Comparison of ENCODE assay signal across 8 mouse cellular contexts in the genomic region with DNA sequence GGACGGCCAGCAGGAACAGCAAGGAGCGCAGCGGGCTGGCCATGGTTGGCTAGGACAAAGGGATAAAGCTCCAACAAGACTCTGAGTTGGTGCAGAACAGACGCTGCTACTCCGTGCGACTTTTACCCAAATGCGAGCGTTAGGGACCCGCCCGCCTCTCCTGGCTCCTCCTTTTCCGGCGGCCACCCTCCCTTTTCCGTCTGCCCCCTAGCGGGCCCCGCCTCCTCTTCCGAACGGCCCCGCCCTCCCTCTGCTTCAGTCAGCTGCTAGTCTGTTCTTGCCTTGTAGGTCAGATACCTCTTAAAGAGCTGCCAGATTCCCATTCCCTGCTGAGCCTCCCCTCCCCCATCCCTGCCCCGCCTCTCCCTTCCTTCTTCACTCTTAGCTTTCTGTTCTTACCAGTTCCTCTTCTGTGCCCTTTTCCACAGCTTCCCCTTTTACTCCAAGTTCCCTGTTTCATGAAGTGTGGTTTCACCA. TPM values are rescaled to one million over a fixed set of nuclear protein-coding genes. Genes with fewer than 3 reads are reported as not detected.
DNase-seq lines count a peak whose midpoint lies in the region; ATAC-seq and TF ChIP-seq lines count a peak whose summit lies in the region.

A gene (minus strand): TSS at position 358 of the 477 bp plus-strand sequence.

- no peaks in the 10 kb centered on the region for H3K27me3 ChIP-seq in heart, embryonic 10.5 days (ENCODE audit: insufficient read depth, poor library complexity, severe bottlenecking)
- no peaks in the 10 kb centered on the region for H3K27me3 ChIP-seq in kidney, embryonic 15.5 days

- peak; percentile 56; the same call in 1 of the 2 replicates for TF ChIP-seq POLR2A in bone marrow, adult 2 months (IDR thresholded peaks at IDR 0.05; ENCODE audit: borderline replicate concordance, control insufficient read depth, low read depth, low read length)
- TF ChIP-seq POLR2A in embryonic fibroblast, embryonic 13.5 days (IDR thresholded peaks at IDR 0.05; ENCODE audit: low read depth, low read length), result peak; percentile 93

- ATAC-seq in kidney, embryonic 15.5 days (replicated peaks; ENCODE audit: low FRiP score), result peak; percentile 98
- peak; percentile 90 for ATAC-seq in monocyte, adult 5-6 weeks (replicated peaks; ENCODE audit: insufficient number of reproducible peaks, low FRiP score, low TSS enrichment, poor library complexity, severe bottlenecking)

- H3K4me3 ChIP-seq in bone marrow, adult 2 months (replicated peaks; ENCODE audit: control insufficient read depth, low read depth, low read length), result peak within 1 kb of the TSS; percentile 97
- peak within 1 kb of the TSS; percentile 88 for H3K4me3 ChIP-seq in embryonic fibroblast, embryonic 13.5 days (ENCODE audit: insufficient read depth, low read length)
- H3K4me3 ChIP-seq in heart, embryonic 10.5 days, result peak within 1 kb of the TSS; percentile 88
- peak within 1 kb of the TSS; percentile 82 for H3K4me3 ChIP-seq in kidney, embryonic 15.5 days (replicated peaks)

- H3K9me3 ChIP-seq in heart, embryonic 10.5 days, result no peaks in the 10 kb centered on the region
- H3K9me3 ChIP-seq in kidney, embryonic 15.5 days (replicated peaks), result no peaks in the 10 kb centered on the region

- H3K9ac ChIP-seq in kidney, embryonic 15.5 days, result peak within 1 kb of the TSS; percentile 78

- under 1% methylated on average over 19 of the region's 19 CpGs for WGBS in bone marrow, adult 2 months
- WGBS in heart, embryonic 10.5 days, result under 1% methylated on average over 19 of the region's 19 CpGs
- under 1% methylated on average over 19 of the region's 19 CpGs for WGBS in kidney, embryonic 15.5 days

- peak within 1 kb of the TSS; percentile 72 for H3K4me2 ChIP-seq in kidney, embryonic 15.5 days

- no peak for TF ChIP-seq CTCF in bone marrow, adult 2 months (IDR thresholded peaks at IDR 0.05; ENCODE audit: control insufficient read depth, insufficient read depth, low read length)
- TF ChIP-seq CTCF in embryonic fibroblast, embryonic 13.5 days (IDR thresholded peaks at IDR 0.05; ENCODE audit: borderline replicate concordance, insufficient read depth, low read length), result no peak

- peaks cover 25% of the 10 kb centered on the region for H3K36me3 ChIP-seq in heart, embryonic 10.5 days
- H3K36me3 ChIP-seq in kidney, embryonic 15.5 days, result peaks cover 22% of the 10 kb centered on the region

- peak; percentile 89 for DNase-seq in 416B (ENCODE audit: low read depth)
- peak; percentile 98 for DNase-seq in heart, embryonic 10.5 days (ENCODE audit: low spot score)
- peak; percentile 91 for DNase-seq in liver
- DNase-seq in spleen, postnatal 4 days (ENCODE audit: low spot score in 2 of 2), result peak; percentile 86 to 91

- peaks cover 6% of the 10 kb centered on the region for H3K4me1 ChIP-seq in bone marrow, adult 2 months (ENCODE audit: control insufficient read depth, insufficient read depth, low read length)
- peaks cover 10% of the 10 kb centered on the region for H3K4me1 ChIP-seq in embryonic fibroblast, embryonic 13.5 days (ENCODE audit: control insufficient read depth, insufficient read depth, low read length)
- H3K4me1 ChIP-seq in heart, embryonic 10.5 days, result peaks cover 65% of the 10 kb centered on the region
- peaks cover 39% of the 10 kb centered on the region for H3K4me1 ChIP-seq in kidney, embryonic 15.5 days

- H3K27ac ChIP-seq in bone marrow, adult 2 months (ENCODE audit: control insufficient read depth, insufficient read depth, low read depth, low read length, poor library complexity), result peak within 1 kb of the TSS; percentile 89
- peak within 1 kb of the TSS; percentile 74 for H3K27ac ChIP-seq in embryonic fibroblast, embryonic 13.5 days (ENCODE audit: insufficient read depth, low read length)
- peak within 1 kb of the TSS; percentile 96 for H3K27ac ChIP-seq in heart, embryonic 10.5 days
- peak within 1 kb of the TSS; percentile 95 for H3K27ac ChIP-seq in kidney, embryonic 15.5 days

RNA-seq across cellular contexts. Expression of the gene that starts here (rescaled TPM):
- polyA plus RNA-seq in bone marrow, adult 2 months (2011; ENCODE audit: insufficient read depth, insufficient read length, low replicate concordance, missing spikeins), result 125 and 201 TPM in 2 replicates
- 381 and 419 TPM in 2 replicates for polyA plus RNA-seq in embryonic fibroblast, embryonic 13.5 days (2011; ENCODE audit: insufficient read length, low read depth, missing spikeins)
- polyA plus RNA-seq in heart, embryonic 10.5 days (2016; fragmentation: Nextera tagmentation; extraction: Ambion mirVana), result 567 and 803 TPM in 2 replicates
- polyA plus RNA-seq in kidney, embryonic 15.5 days (2015; fragmentation: Nextera tagmentation; extraction: Ambion mirVana), result 382 and 410 TPM in 2 replicates
- total RNA-seq in monocyte, adult 5-6 weeks (2017), result 977 to 1,560 TPM (median 1,517 TPM) in 3 replicates

Comparison
In these comparisons a context has a peak if more than half of its experiments do, and no peak if none do; other contexts are left out.
1. Peak in every context shown above with its lines: DNase-seq, ATAC-seq, H3K4me3 ChIP-seq and H3K27ac ChIP-seq.